Mouse (Mus musculus) embryonic fibroblast, embryonic 13.5 days (primary cell): ENCODE data around the gene Zmynd19.

Experiments
- CTCF ChIP-seq: IDR thresholded peaks from 2 replicates; pipeline ENCODE4 v1.5.1; 2011; ENCODE audit warnings: mild to moderate bottlenecking, control low read depth, low read length, moderate library complexity, borderline replicate concordance; ENCODE audit not compliant: insufficient read depth
- POLR2A ChIP-seq: IDR thresholded peaks from 2 replicates; pipeline ENCODE4 v1.6.1; 2011; ENCODE audit warnings: low read depth, mild to moderate bottlenecking, control low read depth, low read length, moderate library complexity

DNA sequence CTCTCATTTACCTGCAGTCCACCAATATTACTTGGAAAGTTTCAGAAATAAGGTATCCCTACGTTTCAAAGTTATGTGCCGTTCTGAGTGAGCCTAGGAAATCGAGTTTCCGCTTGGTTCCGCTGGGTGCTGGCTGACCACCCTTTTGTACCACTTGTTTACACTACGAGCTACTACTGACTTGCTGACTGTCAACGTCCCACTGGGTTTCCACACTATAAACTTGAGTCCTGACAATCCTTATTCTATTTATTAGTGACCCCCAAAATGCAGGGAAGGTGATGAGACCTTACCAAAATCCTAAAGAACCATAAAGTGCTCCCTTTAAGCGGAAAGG, 29.8 kb upstream of the Zmynd19 start:
- TF ChIP-seq CTCF = no peak
- TF ChIP-seq POLR2A = no peak
